Mouse (Mus musculus) embryonic facial prominence, embryonic 12.5 days (tissue): ENCODE measurements around the gene Eln. TPM values are rescaled to one million over a fixed set of nuclear protein-coding genes. Genes with fewer than 3 reads are reported as not detected.

Source experiments
- ATAC-seq: fragments of 200-750 bp; cut with Nextera tagmentation; 2 replicates; pipeline ENCODE4 v1.8.0; 2017; ENCODE audit not compliant: insufficient number of reproducible peaks, insufficient read depth, low FRiP score, low TSS enrichment
- H3K27ac ChIP-seq: fragments of 300-500 bp; sonication (generic); 2 replicates; pipeline ENCODE4 v1.5.1; 2016; ENCODE audit warnings: mild to moderate bottlenecking
- H3K27me3 ChIP-seq: fragments of 300-500 bp; sonication (generic); 2 replicates; pipeline ENCODE4 v1.6.1; 2016; ENCODE audit warnings: mild to moderate bottlenecking, moderate library complexity
- H3K36me3 ChIP-seq: fragments of 300-500 bp; sonication (generic); 2 replicates; pipeline ENCODE4 v1.6.1; 2016; ENCODE audit warnings: mild to moderate bottlenecking
- H3K4me1 ChIP-seq: fragments of 300-500 bp; sonication (generic); 2 replicates; pipeline ENCODE4 v1.6.1; 2016
- H3K4me2 ChIP-seq: fragments of 300-500 bp; sonication (generic); replicated peaks from 2 replicates; pipeline ENCODE4 v1.6.1; 2016; ENCODE audit warnings: mild to moderate bottlenecking, moderate library complexity
- H3K4me3 ChIP-seq: fragments of 300-500 bp; sonication (generic); 2 replicates; pipeline ENCODE4 v1.5.1; 2016; ENCODE audit warnings: mild to moderate bottlenecking
- H3K9ac ChIP-seq: fragments of 300-500 bp; sonication (generic); 2 replicates; pipeline ENCODE4 v1.6.1; 2016; ENCODE audit warnings: mild to moderate bottlenecking, moderate library complexity
- H3K9me3 ChIP-seq: fragments of 300-500 bp; sonication (generic); 2 replicates; pipeline ENCODE4 v1.6.1; 2016; ENCODE audit warnings: mild to moderate bottlenecking, moderate library complexity
- WGBS: fragments of 180-500 bp; shearing (Covaris S2); methylation state at CpG from one replicate; pipeline ENCODE4 v1.1.7; 2016; 5-methylcytosine and 5-hydroxymethylcytosine counted together
- polyA plus RNA-seq: library from polyadenylated mRNA; unstranded; fragments of >200 nt; fragmentation: Nextera tagmentation; extraction: Ambion mirVana; gene quantifications from 2 replicates; pipeline ENCODE4 v1.2.1, GENCODE M21; 2016

The Eln gene
- polyA plus RNA-seq, 1 experiment from 2014 or later, result 35.4 TPM

GRCm38 (mm10) chr5:134668495-134668894 lies 78.6 kb downstream of the Eln start:
- Histone ChIP-seq H3K9me3 (no peaks in the 10 kb centered on the region), H3K4me1 (no peaks in the 10 kb centered on the region), H3K4me2 (no peak overlapping the region), H3K27me3 (no peaks in the 10 kb centered on the region), H3K27ac (no peak overlapping the region), H3K4me3 (no peak overlapping the region), H3K36me3 (peaks cover 75% of the 10 kb centered on the region), H3K9ac (no peak overlapping the region)
- WGBS, result 31% methylated on average over 8 of the region's 8 CpGs
- no peak for ATAC-seq

- no peak overlapping the region for H3K27ac ChIP-seq
- H3K4me1 ChIP-seq, result no peaks in the 10 kb centered on the region
- no peaks in the 10 kb centered on the region for H3K9me3 ChIP-seq
- H3K9ac ChIP-seq, result no peak overlapping the region
- H3K4me2 ChIP-seq, result no peak overlapping the region
- peaks cover 48% of the 10 kb centered on the region for H3K36me3 ChIP-seq
- no peak for ATAC-seq
- 73% methylated on average over 4 of the region's 4 CpGs for WGBS
- H3K4me3 ChIP-seq, result no peak overlapping the region
- H3K27me3 ChIP-seq, result no peaks in the 10 kb centered on the region
These were observed 90.4 kb downstream of the Eln start for GRCm38 (mm10) chr5:134656708-134657107.

Other genes starting within 250 kb of the Eln start
- 7.4 and 7.6 TPM in 2 replicates for gene Clip2, start 194.9 kb downstream of the Eln start, polyA plus RNA-seq
- 0.15 TPM in 1 of 2 replicates, not detected in the other for gene Syna, start 187.2 kb downstream of the Eln start, polyA plus RNA-seq
- gene Rfc2, start 166.0 kb downstream of the Eln start, polyA plus RNA-seq, result 307 and 317 TPM in 2 replicates
- 1.9 and 3.3 TPM in 2 replicates for gene Lat2, start 132.3 kb downstream of the Eln start, polyA plus RNA-seq
- gene Eif4h, start 107.8 kb downstream of the Eln start, polyA plus RNA-seq, result 504 and 505 TPM in 2 replicates
- gene Limk1, start 58.7 kb downstream of the Eln start, polyA plus RNA-seq, result 12.3 and 13.8 TPM in 2 replicates
- gene Tmem270, start 159.4 kb upstream of the Eln start, polyA plus RNA-seq, result not detected in 2 replicates
- gene Cldn13, start 168.2 kb upstream of the Eln start, polyA plus RNA-seq, result 2.4 and 2.9 TPM in 2 replicates
- 21.7 and 21.8 TPM in 2 replicates for gene Mettl27, start 185.0 kb upstream of the Eln start, polyA plus RNA-seq
- 11.8 and 14.6 TPM in 2 replicates for gene Cldn4, start 199.6 kb upstream of the Eln start, polyA plus RNA-seq
- gene Cldn3, start 238.9 kb upstream of the Eln start, polyA plus RNA-seq, result 14.8 and 20.5 TPM in 2 replicates